Mouse (Mus musculus): ENCODE results near the gene 3110082J24Rik. TPM values are rescaled to one million over a fixed set of nuclear protein-coding genes. Genes with fewer than 3 reads are reported as not detected.
A peak's percentile ranks its signal among the peaks of the same experiment; 100 is the strongest.

3110082J24Rik gene
- total RNA-seq, 4 experiments from 2014 or later = not detected

DNA sequence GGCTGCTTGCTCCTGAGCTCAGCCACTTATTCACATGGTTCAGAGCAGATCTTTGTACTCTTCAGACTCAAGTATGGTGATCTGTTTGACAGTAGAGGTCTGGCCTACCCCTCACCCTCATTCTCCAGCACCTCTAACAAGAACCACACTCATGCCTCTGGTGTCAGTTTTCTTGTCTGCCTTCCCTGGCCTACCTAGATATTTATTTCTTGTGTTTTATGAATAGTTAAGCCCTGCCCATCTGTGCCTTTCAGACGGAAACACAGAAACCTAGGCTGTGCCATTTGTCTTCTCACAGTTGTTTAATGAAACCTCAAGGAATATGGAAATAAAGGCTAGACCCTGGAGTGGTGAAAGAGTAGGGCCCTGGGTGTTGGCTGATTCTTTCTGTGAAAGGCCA is 12.1 kb upstream of the 3110082J24Rik start:
- DNase-seq (ENCODE audit: low spot score in 2 of 2) = no peak

DNA sequence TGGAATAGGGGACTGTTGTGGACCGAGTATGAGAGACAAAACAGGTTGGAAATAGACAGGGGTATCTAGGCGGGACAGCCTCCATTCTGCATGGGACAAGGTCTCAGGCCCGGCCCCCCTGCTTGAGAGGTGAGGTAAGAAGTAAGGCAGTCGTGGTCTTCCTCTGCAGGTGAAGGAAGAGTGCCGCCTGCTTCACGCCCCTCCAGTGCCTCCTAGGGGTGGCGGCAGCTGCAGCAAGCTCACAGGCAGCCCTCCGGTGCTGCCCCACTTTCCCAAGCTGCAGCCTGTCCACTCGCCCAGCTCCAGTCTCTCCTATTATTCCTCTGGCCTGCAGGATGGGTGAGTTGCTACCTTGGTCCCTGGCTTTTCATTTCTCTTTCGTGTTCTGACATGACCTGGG is 9.8 kb upstream of the 3110082J24Rik start:
- DNase-seq (ENCODE audit: low spot score in 2 of 2) = no peak

DNA sequence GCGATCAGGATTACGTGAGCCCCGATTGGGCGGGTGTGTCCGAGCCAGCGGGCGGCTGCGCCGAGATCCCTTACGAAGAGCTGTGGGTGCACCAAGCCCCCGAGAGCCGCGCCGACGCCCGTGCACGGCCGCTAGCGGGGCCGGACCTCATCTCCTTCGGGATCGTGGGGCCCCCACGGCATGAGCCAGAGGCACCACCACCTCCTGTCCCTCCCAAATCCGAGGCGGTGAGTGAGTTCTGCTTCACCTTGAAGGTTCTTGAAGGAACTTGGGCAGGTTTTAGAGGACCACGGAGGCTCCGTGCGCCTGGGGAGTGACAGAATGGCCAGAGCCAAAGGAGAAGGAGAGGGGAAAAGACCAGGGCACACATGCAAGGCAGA is 8.9 kb upstream of the 3110082J24Rik start:
- no peak for DNase-seq (ENCODE audit: low spot score in 2 of 2)

DNA sequence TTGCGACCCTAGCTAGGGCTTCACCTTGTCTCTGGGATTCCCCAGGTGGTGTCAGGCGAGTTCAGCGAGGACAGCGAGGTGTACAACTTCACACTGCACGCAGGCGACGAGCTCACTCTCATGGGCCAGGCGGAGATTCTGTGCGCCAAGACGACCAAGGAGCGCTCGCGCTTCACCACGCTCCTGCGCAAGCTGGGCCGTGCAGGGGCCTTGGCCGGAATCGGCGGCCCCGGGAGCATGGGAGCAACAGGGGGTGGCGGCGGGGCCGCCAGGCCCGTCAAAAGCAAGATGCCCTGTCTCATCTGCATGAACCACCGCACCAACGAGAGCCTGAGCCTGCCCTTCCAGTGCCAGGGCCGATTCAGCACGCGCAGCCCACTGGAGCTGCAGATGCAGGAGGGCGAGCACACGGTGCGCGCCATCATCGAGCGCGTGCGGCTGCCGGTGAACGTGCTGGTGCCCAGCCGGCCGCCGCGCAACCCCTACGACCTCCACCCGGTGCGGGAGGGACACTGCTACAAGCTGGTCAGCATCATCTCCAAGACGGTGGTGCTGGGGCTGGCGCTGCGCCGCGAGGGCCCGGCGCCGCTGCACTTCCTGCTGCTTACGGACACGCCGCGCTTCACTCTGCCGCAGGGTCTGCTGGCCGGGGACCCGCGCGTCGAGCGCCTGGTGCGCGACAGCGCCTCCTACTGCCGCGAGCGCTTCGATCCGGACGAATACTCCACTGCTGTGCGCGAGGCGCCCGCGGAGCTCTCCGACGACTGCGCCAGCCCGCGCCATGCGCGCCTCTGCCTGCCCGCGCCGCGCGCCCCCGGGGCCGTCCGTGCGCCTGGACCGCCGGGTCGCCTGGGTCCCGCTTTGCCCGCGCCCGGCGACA is 8.2 kb upstream of the 3110082J24Rik start:
- peak in 1 of 2 experiments; percentile 32 for DNase-seq (ENCODE audit: low spot score in 2 of 2)

DNA sequence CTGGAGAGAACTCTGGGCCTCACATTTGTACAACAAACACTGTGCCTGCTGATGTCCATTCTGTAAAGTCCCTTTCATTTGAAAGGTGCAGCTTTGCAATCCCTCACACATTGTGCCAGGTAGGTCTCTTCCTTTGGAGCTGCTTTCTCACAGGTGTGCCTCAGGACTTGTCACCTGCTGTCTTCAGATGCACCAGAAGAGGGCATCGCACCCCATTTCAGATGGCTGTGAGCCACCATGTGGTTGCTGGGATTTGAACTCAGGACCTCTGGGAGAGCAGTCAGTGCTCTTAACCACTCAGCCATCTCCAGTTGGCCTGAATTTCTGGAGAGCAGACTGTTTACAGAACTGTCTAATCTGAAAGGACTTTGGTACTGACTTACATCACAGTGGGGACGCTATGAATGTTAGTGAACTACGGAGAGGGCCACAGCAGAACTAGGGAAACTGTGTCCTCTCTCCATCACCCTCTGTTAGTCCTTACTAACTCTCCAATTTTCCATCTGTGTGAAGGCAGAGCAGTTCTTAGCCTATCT is 6.7 kb upstream of the 3110082J24Rik start:
- DNase-seq (ENCODE audit: low spot score in 2 of 2) = no peak

DNA sequence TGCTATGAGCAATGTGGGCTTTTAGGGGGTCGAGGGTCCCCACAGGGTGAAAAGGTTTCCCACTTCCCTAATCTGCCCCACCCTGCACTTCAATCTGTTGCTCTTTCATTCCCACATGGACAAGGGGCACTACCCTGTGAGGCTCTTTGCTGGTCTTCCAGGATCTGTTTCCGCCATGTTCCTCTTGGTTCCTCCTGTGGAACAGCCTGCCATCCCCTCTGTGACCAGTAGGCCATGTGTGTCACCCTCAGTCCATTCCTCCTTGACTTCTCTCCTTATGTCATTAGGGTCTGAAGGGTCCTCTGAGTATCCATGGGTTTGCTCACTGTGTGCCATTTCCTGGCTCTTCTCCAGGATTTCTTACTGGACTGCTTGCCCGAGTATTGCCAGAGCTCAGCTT is 5.9 kb upstream of the 3110082J24Rik start:
- no peak for DNase-seq (ENCODE audit: low spot score in 2 of 2)

DNA sequence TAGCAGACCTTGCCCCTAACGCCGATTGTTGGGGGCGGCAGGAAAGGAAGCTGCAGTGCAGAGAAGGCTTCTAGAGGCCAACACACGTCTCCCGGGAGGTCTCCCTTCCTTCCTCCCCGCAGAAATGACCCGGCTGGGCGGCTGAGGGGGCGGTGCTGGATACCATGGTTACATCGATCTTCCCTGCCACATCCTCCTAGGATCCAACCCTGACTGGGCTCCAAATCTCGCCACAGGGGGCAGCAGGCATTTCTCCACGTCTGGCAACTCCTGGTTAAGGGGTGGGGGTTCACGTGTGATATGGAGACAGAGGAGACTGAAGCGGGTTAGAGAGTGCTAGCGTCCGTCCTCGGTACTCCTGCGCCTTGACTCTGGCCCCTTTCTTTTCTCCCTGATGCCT is 5.2 kb upstream of the 3110082J24Rik start:
- no peak for DNase-seq (ENCODE audit: low spot score in 2 of 2)

DNA sequence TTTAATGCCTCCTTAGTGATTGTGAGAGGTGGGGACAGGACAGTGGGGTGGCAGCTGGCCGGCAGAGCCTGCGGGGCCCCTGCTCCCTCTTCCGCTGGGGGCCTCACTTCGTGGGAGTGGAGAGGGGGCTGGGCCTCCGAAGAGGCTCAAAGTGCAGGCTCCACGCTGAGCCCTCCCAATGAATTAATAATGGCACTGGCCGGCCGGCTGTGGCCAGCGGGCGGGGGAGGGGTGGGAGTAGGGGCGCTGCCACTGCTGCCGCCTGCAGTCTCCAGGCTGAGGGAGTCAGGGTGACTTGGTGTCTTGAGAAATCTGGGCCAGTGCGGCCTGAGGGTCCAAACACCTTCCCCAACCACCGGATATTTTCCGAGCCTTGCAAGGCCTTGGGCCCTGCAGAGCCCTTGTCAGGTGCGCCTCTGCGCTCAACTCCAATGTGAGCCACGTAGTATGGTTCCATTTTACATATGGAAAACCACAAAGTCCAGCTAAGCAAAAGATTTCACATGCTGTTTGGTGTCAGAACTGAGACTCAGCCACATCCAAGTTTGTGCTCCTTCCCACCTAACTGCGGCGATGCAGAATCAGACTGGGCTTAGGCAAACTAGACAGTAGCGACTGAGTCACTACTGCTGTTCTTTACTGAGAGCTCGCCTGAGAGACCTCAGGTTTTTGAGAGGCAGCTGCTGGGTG is 4.6 kb upstream of the 3110082J24Rik start:
- DNase-seq (ENCODE audit: low spot score in 2 of 2) = no peak

DNA sequence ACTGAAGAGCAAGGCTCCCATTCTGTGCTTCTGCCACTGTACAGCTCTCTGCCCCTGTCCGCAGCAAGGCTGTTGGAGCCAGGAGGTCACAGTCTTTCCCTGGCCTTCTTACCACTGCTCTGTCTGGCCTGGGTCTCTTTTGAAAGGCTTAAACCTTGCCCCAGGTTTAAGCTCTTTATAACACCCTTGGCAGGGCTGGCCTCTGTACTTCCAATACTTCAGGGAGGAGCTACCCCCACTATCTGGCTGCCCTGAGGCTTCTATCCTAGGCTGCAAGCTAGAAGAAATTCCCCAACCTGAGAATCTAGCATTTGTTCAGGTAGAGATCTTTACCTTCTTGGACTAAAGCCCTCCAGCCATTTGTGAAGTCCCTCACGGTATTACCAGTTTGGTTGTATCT is 4.0 kb upstream of the 3110082J24Rik start:
- DNase-seq (ENCODE audit: low spot score in 2 of 2) = no peak

DNA sequence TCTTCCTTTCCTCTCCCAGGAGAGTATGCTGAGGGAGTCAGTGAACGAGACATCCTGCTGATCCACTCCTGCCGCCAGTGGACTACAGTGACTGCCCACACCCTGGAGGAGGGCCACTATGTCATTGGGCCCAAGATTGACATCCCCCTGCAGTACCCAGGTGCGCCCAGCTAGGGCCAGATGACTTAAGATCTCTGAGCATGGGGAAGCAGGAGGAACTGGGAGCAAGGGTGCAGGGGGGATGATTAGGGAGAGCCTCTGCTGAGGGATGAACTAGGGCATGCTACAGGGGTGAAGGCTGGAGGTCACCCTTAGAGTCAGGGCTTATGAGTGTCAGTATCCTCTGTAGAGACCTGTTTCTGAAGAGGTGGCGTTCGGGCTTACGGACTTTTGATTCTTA is 2.3 kb upstream of the 3110082J24Rik start:
- DNase-seq (ENCODE audit: low spot score in 2 of 2) = no peak

DNA sequence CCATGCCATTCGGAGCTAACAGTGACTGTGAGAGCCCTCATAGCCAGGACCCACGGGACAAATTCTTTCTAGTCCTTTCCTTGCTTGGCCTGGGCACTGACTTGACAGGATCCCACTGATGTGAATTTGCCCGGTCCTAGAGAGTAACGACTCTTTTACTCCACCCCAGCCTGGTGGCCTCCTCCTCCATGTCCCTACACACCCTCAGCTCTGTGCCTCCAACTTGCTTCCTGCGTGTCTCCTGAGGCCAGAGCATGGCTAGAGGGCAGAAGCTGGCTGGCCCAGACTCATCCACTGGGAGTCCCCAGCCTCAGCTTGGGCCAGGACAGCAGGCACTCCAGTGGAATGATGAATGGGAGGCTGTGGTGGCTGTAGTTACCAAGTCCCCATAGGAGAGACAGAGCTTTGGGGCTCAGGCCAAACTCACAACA is 1.7 kb upstream of the 3110082J24Rik start:
- no peak for DNase-seq (ENCODE audit: low spot score in 2 of 2)

DNA sequence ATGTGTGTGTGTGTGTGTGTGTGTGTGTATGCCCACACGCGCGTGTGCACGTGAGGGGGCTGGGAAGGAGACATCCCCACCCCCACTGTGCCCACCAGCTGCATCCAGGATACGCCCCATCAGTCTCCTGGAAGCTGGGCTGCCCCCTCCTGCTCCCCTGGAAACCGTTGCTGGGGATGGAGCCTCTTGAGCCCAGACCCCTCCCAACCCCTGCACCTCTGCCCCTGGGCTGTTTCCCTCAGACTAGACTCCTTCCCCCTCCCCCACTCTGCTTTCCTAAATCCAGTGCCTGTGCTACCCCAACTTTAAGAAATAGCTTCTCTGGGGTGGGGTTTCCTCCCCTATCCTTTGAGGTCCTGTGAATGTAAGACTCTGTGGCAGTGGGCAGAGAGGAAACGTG is 1.3 kb upstream of the 3110082J24Rik start:
- DNase-seq (ENCODE audit: low spot score in 2 of 2) = no peak

DNA sequence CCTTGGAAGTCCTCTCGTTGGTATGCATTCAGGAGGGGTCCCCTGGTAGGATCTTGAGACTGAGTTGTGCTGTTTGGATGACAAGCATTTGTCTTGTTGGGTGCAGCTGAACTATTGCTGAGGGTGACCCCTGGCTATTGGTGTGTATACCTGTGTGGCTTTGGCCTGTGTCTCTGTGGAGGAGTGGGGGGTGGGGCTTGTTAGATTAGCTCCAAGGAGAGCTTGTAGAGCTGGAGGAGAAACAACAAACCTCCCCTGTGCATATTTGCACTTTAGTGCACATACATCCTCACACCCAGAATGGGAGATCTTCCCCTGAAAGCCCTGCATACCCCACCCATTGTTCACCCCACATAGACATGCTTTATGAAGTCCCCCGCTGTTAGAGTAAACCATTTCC is 870 bp upstream of the 3110082J24Rik start:
- no peak for DNase-seq (ENCODE audit: low spot score in 2 of 2)

DNA sequence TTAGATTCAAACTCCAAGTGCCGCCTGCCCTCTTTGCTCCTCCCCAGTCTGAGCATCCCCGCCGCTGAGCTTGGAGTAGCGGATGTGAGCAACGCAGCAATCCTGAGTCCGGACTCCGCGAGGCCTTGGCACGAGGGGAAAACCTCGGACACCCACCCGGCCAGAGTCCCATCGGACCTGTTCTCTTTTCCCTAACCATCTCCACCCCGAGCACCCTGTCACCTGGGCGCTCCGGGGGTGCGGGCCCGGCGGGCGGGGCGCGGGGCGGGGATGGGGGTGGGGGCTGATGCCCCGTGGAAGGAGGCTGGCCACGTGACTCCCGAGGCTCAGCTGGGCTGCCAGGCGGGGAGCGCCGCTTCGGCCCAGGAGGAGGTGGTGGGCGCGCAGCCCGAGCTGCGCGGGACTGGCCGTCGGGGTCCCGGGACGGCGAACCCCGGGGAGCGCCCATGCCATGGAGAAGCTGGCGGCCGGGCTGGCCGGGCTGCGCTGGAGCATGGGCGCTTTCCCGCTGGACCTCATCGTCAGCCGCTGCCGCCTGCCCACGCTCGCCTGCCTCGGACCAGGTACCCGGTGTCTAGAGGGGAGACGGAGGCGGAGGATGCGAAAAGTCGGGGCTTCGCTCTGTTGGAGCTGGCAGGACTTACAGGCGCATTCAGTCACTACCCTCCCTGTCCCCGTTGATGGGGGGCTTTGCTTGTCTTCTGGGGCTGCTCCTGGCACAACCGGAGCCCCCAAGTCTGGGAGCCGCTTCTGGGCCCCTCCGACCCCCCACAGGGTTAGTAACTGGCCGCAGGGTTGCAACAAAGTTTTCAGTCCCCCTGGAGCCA is 832 bp downstream of the 3110082J24Rik start, which contains the start of gene Garem2:
Gene Garem2 (plus strand): TSS at position 321 of the 827 bp plus-strand sequence.
- DNase-seq (ENCODE audit: low spot score in 2 of 2) = no peak

DNA sequence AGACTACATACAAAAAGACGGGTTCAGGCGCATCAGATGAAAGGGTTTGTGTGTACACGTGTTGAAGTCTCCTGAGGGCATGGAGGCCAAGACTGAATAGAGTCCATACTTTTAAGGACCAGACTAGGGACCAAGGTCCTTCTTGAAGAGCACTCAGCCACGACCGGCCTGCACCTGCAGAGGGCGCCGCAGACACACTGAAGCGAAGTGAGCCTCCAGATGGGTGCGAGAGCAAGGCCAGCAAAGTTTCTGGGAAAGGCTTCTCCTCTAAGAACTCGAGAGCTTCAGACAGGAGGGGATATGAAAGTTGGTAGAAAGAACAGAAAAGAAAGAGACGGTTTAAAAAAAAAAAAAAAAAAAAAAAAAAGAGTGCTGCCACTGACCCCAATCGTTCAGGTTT is 1.5 kb downstream of the 3110082J24Rik start:
- DNase-seq (ENCODE audit: low spot score in 2 of 2) = no peak

DNA sequence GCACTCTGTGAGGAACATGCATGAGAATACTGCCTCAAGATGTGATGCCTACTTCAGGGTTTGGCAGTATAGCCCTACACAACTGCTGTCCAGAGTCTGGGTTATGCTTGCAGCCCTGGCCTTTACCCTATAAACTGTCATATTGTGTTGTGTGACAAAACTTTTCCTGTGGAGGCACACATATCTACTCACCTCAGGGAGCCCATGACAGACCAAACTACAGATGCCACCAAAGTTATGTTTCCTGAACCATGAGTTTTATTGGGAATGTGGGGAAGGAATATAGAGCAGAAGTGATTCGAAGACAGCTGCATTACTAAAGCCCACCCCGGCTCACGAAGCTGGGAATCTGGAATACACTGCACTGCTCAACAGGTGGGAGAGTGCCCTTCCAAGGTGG is 2.5 kb downstream of the 3110082J24Rik start:
- DNase-seq (ENCODE audit: low spot score in 2 of 2) = no peak

DNA sequence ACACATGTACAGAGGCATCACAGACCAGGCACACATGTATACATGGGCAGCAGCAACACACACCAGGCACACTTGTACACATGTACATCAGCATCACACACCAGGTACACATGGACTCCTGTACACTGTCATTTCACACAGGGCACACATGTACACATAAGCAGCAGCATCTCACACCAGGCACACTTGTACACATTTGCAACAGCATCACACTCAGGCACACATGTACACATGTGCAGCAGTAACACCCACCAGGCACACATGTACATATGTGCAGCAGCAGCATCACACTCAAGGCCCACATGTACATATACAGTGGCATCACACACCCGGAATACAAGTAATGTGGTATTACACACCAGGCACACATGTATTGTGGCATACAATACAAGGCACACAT is 7.6 kb downstream of the 3110082J24Rik start:
- DNase-seq (ENCODE audit: low spot score in 2 of 2) = no peak

DNA sequence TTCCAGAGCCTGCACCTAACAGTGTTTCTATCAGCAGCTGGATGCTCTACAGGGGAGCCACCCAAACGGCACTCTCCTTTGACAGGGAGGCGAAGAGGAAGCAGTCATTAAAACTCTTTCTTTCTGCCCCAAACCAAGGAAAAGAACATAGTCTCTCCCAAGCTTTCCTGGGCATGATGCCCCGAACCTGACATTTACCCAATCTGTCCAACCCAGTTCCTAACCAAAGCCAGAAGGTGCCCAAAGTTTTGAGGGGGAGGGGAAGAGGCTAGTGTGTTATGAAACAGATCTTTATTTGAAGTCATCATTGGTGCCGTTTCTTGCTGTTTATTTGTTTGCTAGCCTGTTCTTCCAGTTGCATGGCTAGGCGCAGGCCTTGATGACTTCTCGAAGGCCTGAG is 10.2 kb downstream of the 3110082J24Rik start:
- DNase-seq (ENCODE audit: low spot score in 2 of 2) = no peak

DNA sequence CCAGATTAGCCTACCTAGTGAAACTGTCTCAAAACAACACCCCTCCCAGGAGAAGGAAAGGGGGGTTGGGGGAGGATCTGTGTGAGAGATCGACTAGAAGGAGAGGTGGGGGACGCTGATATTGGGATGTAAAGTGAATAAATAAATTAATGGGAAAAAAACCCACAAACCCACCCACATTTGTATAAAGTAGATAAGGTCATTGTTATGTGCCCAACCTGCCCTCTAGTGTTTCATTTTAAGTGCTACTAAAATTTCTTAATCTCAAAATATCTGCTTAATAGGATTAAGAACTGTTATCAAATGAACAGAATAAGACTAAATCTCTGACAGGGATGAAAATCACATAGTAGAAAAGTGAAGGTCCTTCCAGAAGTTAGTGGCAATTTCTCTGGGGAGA is 11.5 kb downstream of the 3110082J24Rik start:
- no peak for DNase-seq (ENCODE audit: low spot score in 2 of 2)

DNA sequence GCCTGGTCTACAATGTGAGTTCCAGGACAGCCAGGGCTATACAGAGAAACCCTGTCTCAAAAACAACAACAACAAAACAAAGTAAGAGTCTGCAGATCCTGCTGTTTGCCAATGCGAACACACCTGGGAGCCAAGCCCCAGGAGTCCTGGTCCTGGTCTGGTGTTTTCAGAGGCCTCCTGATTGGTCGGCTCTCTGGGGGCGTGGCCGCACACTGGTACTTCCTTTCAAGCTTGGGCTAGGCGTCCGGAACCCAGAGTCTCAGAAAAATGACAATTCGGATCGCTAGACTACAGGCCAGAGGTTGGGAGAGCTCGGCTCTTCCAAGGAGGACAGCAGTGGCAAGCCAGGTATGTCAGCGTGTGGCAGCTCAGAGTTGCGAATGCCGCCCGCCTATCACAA is 13.2 kb downstream of the 3110082J24Rik start:
- no peak for DNase-seq (ENCODE audit: low spot score in 2 of 2)

Measured in gastrocnemius, adult 8-10 months (tissue).